Mouse (Mus musculus): ENCODE measurements around the gene Gzmc. TPM values are rescaled to one million over a fixed set of nuclear protein-coding genes. Genes with fewer than 3 reads are reported as not detected.
"Not testable (repeated sequence)": the region's sequence is repeated elsewhere in the genome, so short reads cannot be mapped to it uniquely, and the experiment has no call there.

Gene Gzmc
- not detected for total RNA-seq (2021)
- long read RNA-seq, experiment 1: 0 reads
- long read RNA-seq, experiment 2: 0 reads

DNA sequence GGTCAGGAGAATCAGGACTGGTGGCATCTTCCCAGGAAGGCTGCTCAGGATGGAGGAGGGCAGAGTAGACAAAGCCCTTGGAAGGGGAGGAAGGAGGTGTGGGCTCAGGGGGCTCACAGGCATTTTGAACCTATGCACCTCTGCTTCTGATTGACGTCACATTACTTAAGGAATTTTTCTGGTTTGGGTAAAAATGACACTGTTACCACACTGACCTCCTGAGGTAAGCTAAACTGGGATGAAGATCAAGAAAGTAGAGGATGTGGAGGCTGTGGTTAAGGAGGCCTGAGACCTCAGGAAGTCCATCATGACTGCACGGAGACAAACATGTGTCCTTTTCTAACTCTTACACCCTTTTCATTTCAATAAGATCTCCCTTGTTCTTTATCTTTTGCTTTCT, at the start of gene Gzmc:
Gene Gzmc, minus strand, starts transcription at position 101 of the 400 bp plus-strand sequence.
- no peak for DNase-seq

DNA sequence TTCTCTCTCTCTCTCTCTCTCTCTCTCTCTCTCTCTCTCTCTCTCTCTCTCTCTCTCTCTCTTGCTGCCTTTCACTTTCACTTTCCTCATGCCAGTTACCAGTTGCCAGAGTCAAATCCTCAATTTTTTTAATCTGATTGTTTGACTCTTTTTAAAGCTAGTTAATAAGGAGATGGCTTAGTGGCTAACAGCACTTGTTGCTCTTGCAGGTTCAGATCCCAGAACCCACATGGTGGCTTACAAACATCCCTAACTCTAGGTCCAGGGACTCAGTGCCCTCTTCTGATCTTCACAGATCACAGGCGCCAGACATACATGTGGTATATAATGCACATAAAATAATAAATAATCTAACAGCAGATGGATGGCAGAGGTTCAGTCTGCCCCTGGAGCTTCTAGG, 49.4 kb upstream of the Gzmc start:
- DNase-seq: no peak

- DNase-seq: no peak
Measured at GRCm38 (mm10) chr14:56281090-56281489, 46.6 kb upstream of the Gzmc start.

GRCm38 (mm10) chr14:56278691-56279090, 44.2 kb upstream of the Gzmc start:
- not testable (repeated sequence) for DNase-seq

DNA sequence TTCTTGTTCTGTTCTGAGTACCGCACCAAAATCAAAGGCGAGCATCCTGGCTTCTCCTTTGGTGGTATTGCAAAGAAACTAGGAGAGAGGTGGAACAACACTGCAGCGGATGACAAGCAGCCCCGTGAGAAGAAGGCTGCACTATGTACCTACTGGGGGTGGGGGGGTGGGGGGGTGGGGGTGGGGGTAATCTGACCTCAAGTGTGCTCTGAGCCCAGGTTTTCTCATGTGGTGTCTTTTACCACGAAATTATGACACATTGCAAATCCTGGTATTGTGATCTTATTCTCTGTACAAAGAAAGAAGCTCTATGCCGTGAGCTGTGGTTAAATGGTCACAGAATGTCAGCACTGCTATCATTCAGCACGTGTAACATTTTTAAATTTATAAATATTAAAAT, 41.6 kb upstream of the Gzmc start:
- not testable (repeated sequence) for DNase-seq

GRCm38 (mm10) chr14:56266109-56266508, 31.7 kb upstream of the Gzmc start:
- no peak for DNase-seq

DNA sequence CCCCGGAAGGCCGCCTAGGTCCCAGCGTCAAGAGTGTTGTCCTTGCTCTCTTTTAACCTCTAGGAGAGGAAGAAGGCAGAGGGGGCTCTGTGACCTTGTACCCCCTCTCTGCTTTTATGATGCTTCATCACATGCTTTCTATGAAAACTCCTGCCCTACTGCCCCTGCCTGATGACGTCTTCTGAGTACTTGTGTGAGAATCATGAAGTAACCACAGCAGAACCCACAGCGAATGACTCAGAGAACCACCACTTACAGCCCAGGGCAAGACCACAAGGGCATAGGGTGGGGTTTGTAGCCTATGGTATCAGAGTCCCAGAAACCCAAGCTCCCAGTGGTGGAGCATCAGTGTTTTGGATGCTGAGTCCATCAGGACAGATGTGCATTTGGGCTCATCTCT, 27.7 kb upstream of the Gzmc start, which contains the start of gene Gzmb:
Gene Gzmb, minus strand, starts transcription at position 108 of the 400 bp plus-strand sequence.
- no peak for DNase-seq

DNA sequence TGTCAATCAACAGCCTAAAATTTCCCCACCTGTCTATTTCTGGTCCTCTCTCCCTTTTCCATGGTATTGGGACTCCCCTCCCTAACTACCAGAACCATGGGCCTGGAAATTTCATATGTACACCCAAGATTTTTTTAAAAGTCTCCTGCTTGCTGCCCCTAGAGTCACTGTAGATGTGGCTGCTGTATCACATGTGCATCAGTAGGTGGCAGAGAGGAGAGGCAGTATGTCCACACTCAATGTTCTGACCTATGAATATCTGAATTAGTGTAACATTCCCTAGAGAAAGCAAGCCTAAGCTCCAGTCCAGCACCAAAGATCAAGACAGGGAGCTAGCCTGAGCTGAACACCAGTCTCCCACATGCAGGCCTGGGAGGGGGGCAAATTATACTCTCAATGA, 6.0 kb upstream of the Gzmc start:
- no peak for DNase-seq

DNA sequence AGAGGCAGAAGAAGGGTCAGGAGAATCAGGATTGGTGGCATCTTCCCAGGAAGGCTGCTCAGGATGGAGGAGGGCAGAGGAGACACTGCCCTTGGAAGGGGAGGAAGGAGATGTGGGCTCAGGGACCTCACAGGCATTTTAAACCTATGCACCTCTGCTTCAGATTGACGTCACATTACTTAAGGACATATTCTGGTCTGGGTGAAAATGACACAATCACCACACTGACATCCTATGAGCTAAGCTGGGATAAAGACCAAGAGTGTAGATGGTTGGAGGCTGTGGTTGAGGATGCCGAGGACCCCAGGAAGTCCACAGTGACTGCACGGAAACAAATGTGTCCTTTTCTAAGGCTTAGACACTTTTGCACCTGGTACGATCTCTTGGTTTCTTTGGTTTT, 23.1 kb downstream of the Gzmc start, which contains the start of gene Gzmf:
Gene Gzmf, minus strand, starts transcription at position 101 of the 400 bp plus-strand sequence.
- DNase-seq: no peak

DNA sequence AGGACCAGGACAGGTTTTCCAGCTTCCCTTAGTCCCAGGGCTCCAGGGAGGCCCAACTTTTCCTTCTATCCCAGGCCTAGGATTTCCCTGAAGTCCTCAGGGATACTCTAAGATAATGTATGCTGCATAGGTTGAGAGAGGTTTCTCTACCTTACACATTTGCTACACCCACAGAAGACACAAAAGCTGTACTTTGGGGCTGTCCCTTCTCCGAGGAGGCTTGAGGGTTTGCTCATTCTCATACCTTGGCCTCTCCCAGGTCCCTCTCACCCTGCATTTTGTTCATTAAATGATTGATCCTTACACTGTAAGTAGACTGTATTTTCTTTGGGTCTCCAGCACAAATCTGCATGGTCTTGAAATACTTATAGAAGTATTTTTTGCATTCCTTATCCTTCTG, 28.8 kb downstream of the Gzmc start:
- no peak for DNase-seq

- DNase-seq: peak; percentile 36 to 56
Measured at GRCm38 (mm10) chr14:56205021-56205420, 29.4 kb downstream of the Gzmc start.

DNA sequence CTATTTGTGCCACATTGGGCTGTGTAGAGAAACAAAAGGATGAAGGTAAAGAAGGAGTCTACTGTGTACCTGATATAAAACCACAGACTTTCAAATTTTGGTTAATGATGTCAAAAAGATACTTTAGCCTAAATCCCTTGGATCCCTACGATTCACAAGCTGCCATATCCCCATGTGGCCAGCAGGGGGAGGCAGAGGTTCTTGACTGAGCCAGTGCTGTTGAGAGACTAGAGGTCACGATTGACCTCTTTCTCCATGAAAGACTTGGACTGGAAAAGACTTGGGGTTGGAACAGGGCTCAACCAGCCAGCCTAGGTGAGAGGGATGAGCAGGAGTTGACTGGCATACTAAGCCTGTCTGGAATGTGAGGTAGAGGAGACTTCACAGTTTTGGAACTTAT, 30.5 kb downstream of the Gzmc start:
- DNase-seq: peak; percentile 73 to 78

- peak; percentile 31 to 41 for DNase-seq
Measured at GRCm38 (mm10) chr14:56186946-56187345, 47.5 kb downstream of the Gzmc start.

GRCm38 (mm10) chr14:56186521-56186920, 47.9 kb downstream of the Gzmc start:
- DNase-seq: no peak

Other genes starting within 250 kb of the Gzmc start
- not detected for gene Mcpt1, start 216.7 kb downstream of the Gzmc start, total RNA-seq (2021)
- gene Mcpt9, start 204.2 kb downstream of the Gzmc start, total RNA-seq (2021): not detected
- not detected for gene Mcpt2, start 192.6 kb downstream of the Gzmc start, total RNA-seq (2021)
- gene Mcpt4, start 172.3 kb downstream of the Gzmc start, total RNA-seq (2021): 1 to 10 TPM; 2.2 to 2.8 TPM
- gene Mcpt8, start 149.4 kb downstream of the Gzmc start, total RNA-seq (2021): not detected
- not detected for gene Ctsg, start 132.1 kb downstream of the Gzmc start, total RNA-seq (2021)
- not detected for gene Gzme, start 114.0 kb downstream of the Gzmc start, total RNA-seq (2021)
- not detected for gene Gzmd, start 102.0 kb downstream of the Gzmc start, total RNA-seq (2021)
- gene Gzmg, start 75.1 kb downstream of the Gzmc start, total RNA-seq (2021): not detected
- gene Gzmn, start 60.1 kb downstream of the Gzmc start, total RNA-seq (2021): not detected
- not detected for gene Gzmf, start 23.2 kb downstream of the Gzmc start, total RNA-seq (2021)
- under 1 TPM; 0.20 to 0.33 TPM for gene Gzmb, start 27.6 kb upstream of the Gzmc start, total RNA-seq (2021)
- not detected for gene Atp12a, start 130.4 kb upstream of the Gzmc start, total RNA-seq (2021)
- 1 to 10 TPM in 1 of 2 experiments, under 1 TPM in 1; 0.63 to 1.5 TPM for gene Rnf17, start 167.9 kb upstream of the Gzmc start, total RNA-seq (2021)

Measured in adrenal gland, postnatal 36 days (tissue).